Mouse (Mus musculus) urinary bladder, postnatal 4 days (tissue): Measurements from ENCODE around the gene Med29.

ENCODE experiments used
- DNase-seq, 2 experiments: peaks; one replicate each; pipeline ENCODE4 v3.0.0; 2021 to 2022; ENCODE audit warnings: low spot score in 2 of 2

Gene Med29

GRCm38 (mm10) chr7:28354596-28354995 lies 37.9 kb downstream of the Med29 start:
- DNase-seq, result no peak

GRCm38 (mm10) chr7:28354113-28354581 lies 38.4 kb downstream of the Med29 start:
- no peak for DNase-seq

DNA sequence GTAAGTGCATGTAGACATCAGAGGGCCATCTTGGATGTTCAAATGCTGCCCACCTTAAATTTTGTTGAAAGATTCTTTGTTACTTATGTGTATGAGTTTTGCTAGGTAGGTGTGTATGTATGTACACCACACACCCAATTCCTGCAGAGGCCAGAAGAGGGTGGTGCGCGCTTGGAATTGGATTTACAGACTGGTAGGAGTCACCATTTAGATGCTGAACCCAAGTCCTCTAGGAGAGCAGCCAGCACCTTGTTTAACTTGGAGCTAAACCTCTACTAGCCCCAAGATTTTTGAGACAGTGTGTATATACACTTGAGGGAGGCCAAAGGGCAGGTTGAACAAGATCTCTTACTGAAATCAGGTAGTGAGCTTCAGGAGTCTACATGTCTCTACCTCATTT lies 39.2 kb downstream of the Med29 start:
- DNase-seq, result no peak

DNA sequence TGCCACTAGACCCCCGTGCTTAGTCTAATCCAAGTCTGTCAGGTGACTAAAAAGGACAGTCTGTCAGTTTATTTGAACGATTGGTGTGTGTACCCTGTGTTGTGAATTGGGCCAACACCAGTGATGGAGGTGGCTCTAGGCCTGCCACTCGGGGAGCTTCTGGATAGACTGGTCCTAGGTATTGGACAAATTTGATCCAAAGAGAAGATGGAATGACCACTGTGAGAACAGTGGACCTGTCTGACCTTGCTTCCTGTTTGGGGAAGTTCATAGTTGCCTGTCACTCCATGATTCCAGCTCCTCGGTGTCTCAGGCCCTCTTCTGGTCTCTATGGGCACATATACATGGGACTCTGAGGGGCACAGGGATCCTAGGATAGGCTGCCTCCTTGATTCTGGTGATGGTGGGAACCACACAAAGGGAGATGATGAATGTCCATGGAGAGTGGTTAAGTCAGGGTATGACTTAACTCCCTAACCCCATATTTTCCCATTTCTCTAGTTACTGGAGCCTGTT lies 40.8 kb downstream of the Med29 start:
- DNase-seq, result no peak

- peak; percentile 98 to 99 for DNase-seq
These were observed 42.2 kb downstream of the Med29 start, which contains the start of gene Rps16 for GRCm38 (mm10) chr7:28350155-28350883. TSS of gene Rps16 (plus strand) at chr7:28350652.

DNA sequence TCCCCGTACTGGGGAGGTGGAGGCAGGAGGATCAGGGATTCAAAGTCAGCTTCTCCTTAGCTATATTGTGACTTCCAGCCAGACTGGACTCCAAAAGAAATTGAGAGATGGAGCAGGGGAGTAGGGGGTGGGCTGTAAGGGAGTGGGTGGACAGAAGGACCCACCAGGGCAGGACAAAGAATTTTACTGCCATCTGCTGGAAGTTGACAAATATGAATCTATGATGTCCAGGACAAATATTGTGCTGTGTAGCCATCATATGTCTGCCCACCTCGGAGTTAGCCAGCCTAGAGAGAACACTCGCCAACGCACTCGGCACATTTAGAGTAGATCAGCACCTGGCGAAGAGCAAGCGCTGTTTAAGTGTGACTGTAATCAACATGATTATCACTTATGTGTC lies 43.9 kb downstream of the Med29 start:
- no peak for DNase-seq

DNA sequence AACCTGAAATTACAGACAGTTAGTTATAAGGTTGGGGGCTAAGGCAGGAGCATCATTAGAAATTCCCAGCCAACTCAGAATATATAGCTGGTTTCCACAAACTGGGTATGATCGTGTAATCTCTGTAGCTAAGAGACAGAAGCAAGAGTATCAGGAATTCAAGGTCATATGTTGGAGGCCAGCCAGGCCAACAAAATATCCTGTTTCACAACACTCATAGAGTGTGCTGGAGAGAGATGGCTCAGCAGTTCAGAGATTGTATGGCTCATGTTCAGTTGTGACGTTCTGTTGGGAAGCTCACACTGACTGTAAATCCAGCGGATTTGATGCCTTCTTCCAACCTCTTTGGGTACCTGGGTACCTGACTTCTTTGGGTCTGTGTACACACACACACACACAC lies 44.8 kb downstream of the Med29 start:
- DNase-seq, result no peak

GRCm38 (mm10) chr7:28344637-28345036 lies 47.9 kb downstream of the Med29 start:
- DNase-seq, result no peak

- no peak for DNase-seq
These were observed 51.1 kb downstream of the Med29 start for GRCm38 (mm10) chr7:28341381-28341780.

DNA sequence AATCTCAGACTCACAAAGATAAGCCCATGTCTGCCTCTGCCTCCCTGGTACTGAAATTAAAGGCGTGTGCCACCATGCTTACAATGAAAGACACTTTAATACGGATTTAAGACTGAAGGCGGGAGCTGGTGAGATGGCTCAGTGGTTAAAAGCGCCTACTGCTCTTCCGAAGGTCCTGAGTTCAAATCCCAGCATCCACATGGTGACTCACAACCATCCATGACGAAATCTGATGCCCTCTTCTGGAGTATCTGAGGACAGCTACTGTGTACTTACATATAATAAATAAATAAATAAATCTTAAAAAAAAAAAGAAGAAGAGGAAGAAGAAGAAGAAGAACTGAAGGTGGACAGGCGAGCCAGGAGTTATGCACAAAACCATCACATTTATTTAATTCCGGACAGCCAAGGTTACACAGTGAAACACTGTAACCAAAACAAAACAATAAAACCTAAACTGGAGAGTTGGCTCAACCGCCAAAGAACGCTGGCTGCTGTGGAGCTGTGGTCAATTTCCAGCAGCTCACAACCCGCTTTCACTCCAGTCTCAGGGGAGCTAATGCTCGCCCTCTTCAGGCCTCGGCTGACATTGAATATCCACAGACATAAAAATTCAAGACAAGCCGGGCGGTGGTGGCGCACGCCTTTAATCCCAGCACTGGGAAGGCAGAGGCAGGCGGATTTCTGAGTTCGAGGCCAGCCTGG lies 53.1 kb downstream of the Med29 start:
- DNase-seq, result no peak

DNA sequence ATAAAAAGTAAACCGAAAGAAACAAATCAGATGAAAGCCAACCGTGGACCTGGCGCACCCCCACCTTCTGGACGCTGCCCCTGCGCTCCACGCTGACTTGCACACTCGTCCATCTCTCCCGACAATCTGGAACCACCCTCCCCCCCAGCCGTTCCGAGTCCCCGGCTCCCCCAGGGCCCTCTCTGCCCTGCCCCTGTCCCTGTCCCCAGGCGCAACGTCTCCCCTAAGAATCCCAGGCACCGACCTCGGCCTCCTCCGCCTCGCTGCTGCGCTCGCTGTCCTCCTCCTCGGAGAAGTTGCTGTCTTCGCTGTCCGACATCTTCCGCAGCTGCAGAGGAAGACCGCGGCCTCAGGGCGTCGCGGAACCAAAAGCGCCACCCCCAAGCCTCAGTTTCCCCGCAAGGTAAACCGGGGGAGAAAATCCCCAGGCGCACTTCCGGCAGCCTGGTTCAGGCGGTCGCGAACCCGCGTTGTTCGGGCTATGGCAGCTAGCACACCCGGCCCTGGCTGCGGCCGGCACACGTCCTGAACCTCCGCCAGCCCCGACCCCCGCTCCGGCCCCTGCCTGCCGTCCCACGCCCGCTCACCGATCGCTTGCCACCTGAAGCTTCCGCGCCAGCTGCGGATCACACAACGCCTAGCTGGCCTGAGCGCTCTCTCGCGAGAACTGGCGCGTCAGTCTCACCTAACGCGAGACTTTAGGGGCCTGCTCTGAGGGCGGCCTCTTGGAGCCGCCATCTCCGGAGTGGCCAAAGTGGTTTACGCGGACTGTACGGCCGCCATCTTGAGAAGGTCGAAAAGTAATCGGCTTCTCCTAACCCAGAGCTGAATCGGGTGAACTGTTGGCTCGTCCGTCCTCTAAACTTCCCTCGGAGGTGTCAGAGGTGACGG lies 54.2 kb downstream of the Med29 start, which contains the start of gene Supt5:
Gene Supt5 (minus strand): TSS at position 639 of the 891 bp plus-strand sequence.
- DNase-seq, result peak; percentile 95 to 97
